Mouse (Mus musculus) urinary bladder, postnatal 25 days (tissue): ENCODE results near the gene Gm21258.
"Not testable (repeated sequence)": the region's sequence is repeated elsewhere in the genome, so short reads cannot be mapped to it uniquely, and the experiment has no call there.

Source experiments
- DNase-seq: peaks from one replicate; pipeline ENCODE4 v3.0.0; 2022; ENCODE audit warnings: low spot score

Gm21258 gene

DNA sequence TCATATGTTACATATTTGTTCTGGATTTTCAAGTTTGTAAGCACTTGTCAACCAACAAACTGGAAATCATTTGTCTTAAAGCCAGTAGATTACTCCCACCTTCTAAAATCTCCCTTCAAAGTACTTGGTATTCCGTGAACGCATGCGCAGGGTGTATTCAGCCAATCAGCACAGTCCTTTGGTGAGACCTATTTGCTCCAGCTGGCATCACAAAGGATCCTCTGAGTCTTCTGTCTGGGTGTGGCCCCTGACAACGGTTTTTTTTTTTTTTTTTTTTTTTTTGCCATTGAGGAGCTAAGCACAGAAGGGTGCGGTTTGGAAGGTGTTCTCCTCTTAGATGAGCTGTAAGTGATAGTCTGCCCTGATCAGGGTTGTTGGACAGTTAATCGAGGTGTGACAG, at the start of gene Gm21258:
Gene Gm21258, plus strand, starts transcription at position 301 of the 400 bp plus-strand sequence.
- not testable (repeated sequence) for DNase-seq
